Mouse (Mus musculus): Measurements from ENCODE around the gene Dap. TPM values are rescaled to one million over a fixed set of nuclear protein-coding genes. Genes with fewer than 3 reads are reported as not detected.

The Dap gene
- polyA plus RNA-seq, 1 experiment from 2014 or later = 80.5 TPM

DNA sequence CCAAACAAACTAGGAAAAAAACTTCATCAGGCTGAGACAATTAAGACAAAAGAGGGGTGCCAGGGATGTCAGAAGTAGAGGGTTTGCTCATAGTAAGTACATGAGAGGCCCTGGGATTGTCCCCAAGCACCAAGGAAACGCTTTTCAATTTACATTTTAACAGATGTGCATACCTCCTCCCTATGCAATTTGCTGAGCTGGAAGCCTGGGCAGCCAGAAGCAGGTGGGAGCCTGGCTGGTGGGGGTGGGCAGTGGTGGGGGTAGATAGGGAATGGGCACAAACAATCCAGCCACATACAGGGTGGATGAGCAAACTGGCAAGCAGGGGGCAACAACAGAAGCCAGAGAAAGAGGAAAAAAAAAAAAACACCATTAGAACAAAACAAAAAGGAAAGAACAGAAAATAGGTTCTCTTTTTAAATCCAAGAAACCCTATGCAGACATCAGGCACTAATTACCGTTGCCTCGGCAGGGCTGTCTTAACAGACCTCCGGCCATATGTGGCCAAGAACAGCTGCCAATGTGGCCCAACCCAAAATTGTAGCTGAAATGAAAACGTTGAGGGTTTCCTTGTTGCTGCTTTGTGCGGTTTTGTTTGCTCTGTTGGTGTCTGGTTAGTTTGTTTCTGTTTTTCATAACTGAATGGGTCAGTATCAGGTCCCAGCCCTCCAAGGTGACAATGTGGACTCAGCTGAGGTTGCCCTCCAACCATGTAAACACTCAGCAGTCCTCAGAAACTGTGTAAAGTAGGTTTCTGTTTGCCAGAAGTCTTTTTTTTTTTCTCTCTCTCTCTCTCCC, 94.2 kb downstream of the Dap start:
- H3K4me3 ChIP-seq (ENCODE audit: low read length) = no peak overlapping the region
- WGBS = 38% methylated on average over 6 of the region's 6 CpGs
- H3K27me3 ChIP-seq (replicated peaks; ENCODE audit: control insufficient read depth, insufficient read depth, low read length) = no peaks in the 10 kb centered on the region
- H3K36me3 ChIP-seq (ENCODE audit: control insufficient read depth, insufficient read depth, low read length) = no peaks in the 10 kb centered on the region
- H3K27ac ChIP-seq (ENCODE audit: low read length) = no peak overlapping the region
- no peak overlapping the region for H3K4me2 ChIP-seq (ENCODE audit: low read depth, low read length)
- ATAC-seq = no peak
- H3K9me3 ChIP-seq (ENCODE audit: control insufficient read depth, low read length) = no peaks in the 10 kb centered on the region
- H3K9ac ChIP-seq (ENCODE audit: low read depth, low read length) = no peak overlapping the region
- no peaks in the 10 kb centered on the region for H3K4me1 ChIP-seq (ENCODE audit: control insufficient read depth, insufficient read depth, low read length)

DNA sequence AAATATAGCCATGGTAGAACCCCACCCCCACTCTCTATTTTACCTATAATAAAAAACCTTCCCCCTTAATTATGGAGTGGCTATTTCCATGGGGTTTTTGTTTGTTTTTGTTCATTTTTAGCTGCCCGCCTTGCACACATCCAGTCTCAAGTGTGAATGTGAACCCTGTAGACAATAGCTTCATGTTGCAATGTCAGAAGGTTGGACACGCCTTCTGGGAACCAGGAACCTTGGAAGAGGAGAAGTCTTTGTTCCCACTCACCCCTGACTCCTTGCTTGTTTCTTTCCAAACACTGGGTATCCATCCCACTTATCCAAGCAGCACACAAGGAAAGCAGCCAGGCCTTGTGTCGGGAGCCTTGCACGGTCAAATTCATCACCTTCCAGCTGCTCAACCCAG, 94.9 kb downstream of the Dap start:
- H3K9ac ChIP-seq (ENCODE audit: low read depth, low read length) = no peak overlapping the region
- H3K4me1 ChIP-seq (ENCODE audit: control insufficient read depth, insufficient read depth, low read length) = no peaks in the 10 kb centered on the region

DNA sequence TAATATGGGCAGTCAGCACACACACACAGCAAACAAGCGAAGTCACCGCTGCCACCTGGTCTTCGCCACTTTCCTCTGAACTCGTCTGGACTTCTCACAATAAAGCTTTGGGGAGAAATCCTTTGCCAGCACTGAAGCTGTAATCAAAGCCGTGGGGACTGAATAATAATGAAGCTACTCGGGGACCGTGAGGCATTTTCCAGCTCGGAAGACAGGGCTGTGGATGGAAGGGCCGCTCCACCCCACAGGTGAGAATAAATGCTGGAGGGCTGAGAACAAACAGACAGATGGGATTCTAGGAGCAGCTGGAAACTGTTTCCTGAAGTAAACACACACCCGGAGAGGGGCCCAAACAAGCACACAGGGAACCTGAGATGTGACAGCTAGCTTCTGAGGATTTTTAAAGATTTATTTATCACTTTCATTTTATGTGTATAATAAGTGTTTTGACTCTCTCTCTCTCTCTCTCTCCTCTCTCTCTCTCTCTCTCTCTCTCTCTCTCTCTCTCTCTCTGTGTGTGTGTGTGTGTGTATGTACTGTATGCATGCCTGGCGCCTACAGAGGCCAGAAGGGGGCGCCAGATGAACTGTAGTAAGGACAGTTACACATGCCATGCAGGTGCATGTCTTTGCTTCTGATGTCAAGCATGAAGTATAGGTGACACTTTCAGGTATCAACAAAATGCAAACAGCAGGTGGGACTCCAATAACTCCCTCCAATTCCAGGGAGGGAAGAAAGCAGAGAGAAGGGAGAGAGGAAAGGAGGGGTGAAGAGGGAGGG, 96.7 kb downstream of the Dap start:
- Histone ChIP-seq H3K4me3 (ENCODE audit: low read length) (no peak overlapping the region), H3K9me3 (ENCODE audit: control insufficient read depth, low read length) (no peaks in the 10 kb centered on the region), H3K4me2 (ENCODE audit: low read depth, low read length) (no peak overlapping the region), H3K9ac (ENCODE audit: low read depth, low read length) (no peak overlapping the region), H3K4me1 (ENCODE audit: control insufficient read depth, insufficient read depth, low read length) (no peaks in the 10 kb centered on the region), H3K27ac (ENCODE audit: low read length) (no peak overlapping the region), H3K36me3 (ENCODE audit: control insufficient read depth, insufficient read depth, low read length) (no peaks in the 10 kb centered on the region), H3K27me3 (replicated peaks; ENCODE audit: control insufficient read depth, insufficient read depth, low read length) (no peaks in the 10 kb centered on the region)
- 55% methylated on average over 12 of the region's 12 CpGs for WGBS
- no peak for ATAC-seq

More for the DNA sequence above, 94.9 kb downstream of the Dap start:
- H3K4me2 ChIP-seq (ENCODE audit: low read depth, low read length) = no peak overlapping the region
- H3K36me3 ChIP-seq (ENCODE audit: control insufficient read depth, insufficient read depth, low read length) = no peaks in the 10 kb centered on the region
- WGBS = 66% methylated on average over 4 of the region's 4 CpGs
- H3K9me3 ChIP-seq (ENCODE audit: control insufficient read depth, low read length) = no peaks in the 10 kb centered on the region
- no peaks in the 10 kb centered on the region for H3K27me3 ChIP-seq (replicated peaks; ENCODE audit: control insufficient read depth, insufficient read depth, low read length)
- H3K27ac ChIP-seq (ENCODE audit: low read length) = no peak overlapping the region
- no peak overlapping the region for H3K4me3 ChIP-seq (ENCODE audit: low read length)
- no peak for ATAC-seq

DNA sequence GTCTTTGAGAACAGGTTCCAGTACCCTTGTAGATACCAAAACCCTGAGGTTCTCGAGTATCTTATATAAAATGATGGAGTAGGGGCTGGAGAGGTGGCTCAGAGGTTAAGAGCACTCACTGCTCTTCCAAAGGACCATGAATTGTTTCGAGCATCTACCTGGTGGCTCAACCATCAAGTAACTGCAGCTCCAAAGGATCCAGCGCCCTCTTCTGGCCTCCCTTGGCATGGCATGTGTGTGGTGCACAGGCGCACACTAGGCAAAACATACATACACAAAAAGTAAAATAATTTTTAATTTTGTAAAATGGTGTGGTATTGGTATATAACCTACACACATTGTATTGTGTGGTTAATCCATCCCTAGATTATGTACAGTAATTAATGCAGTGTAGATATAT, 99.6 kb downstream of the Dap start:
- Histone ChIP-seq H3K4me3 (ENCODE audit: low read length) (no peak overlapping the region), H3K36me3 (ENCODE audit: control insufficient read depth, insufficient read depth, low read length) (no peaks in the 10 kb centered on the region), H3K9me3 (ENCODE audit: control insufficient read depth, low read length) (no peaks in the 10 kb centered on the region), H3K27me3 (replicated peaks; ENCODE audit: control insufficient read depth, insufficient read depth, low read length) (no peaks in the 10 kb centered on the region), H3K9ac (ENCODE audit: low read depth, low read length) (no peak overlapping the region), H3K4me2 (ENCODE audit: low read depth, low read length) (no peak overlapping the region), H3K4me1 (ENCODE audit: control insufficient read depth, insufficient read depth, low read length) (no peaks in the 10 kb centered on the region), H3K27ac (ENCODE audit: low read length) (no peak overlapping the region)
- WGBS = 76% methylated on average over 4 of the region's 4 CpGs
- no peak for ATAC-seq

Other genes with a start within 250 kb of the Dap start
- 0.07 and 0.76 TPM in 2 replicates for gene Ankrd33b, start 143.4 kb downstream of the Dap start, polyA plus RNA-seq (2015; fragmentation: Nextera tagmentation; extraction: Ambion mirVana)
- 1.7 and 1.9 TPM in 2 replicates for gene Ropn1l, start 229.4 kb downstream of the Dap start, polyA plus RNA-seq (2015; fragmentation: Nextera tagmentation; extraction: Ambion mirVana)

Measured in intestine, embryonic 16.5 days (tissue).